Mouse (Mus musculus) monocyte, adult 2 months (primary cell): ENCODE results near the gene Gm17349.

Experiments
- DNase-seq, 2 experiments: peaks; one replicate each; pipeline ENCODE4 v3.0.0; 2022; ENCODE audit warnings: low spot score in 2 of 2, low read depth in 1 of 2

Gene Gm17349

DNA sequence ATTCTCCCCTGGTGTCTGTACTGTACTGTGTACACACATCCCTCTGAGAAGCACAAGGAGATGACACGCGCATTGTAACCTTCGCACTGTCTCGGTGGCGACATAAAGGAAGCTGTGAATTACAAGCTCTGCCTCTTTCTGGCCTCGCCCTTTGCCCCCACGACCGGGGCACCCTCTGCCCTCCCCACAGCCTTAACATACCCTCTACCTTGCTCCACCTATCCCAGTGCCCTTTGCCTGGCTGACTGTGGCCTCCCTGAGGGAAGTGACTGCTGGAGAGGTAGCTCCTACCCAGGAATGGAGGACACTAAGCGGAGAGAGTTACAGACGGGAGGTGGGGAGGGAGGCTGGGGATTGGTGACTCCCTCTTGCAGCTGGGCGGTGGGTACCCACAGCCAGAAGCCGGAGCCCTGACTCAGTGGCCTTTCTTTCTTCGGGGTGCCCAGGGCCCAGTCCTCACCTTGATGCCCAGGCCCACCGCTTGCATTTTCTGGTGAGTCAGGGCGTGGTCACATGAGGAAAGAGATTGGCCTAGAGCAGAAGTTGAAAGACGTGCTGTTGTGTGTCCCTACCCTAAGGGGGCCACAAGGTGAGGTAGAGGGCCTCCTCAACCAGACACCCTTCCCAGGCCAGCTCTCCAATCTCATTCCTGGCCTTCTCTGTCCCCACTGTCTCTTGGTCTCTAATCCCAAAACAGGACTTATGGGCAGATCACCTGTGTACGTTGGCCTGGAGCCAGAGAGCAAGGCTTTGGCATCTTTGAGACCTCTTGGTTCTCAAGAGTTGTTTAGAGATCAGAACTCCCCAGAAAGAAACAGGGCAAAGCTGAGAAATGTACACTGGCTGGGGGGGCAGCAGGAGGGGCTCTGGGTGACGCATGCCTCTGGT is 4.8 kb downstream of the Gm17349 start:
- no peak for DNase-seq

DNA sequence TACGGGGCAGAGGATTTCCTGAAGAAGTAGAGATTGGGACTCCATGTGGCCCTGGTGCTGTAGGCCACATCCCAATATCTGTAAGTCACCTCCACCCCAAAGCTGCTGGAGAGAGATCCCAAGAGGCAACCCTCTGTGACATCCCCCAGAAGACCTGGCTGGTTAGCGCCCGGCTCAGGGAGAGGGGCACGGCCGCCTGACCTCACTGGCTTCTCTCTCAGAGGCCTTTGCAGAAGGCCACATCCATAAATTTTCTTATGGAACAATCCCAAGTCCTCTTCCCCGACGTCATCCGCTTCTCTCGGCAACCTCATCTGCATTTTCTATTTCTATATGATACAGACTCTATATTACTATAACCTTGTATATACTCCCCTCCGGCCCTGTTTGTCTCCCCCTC is 5.6 kb downstream of the Gm17349 start:
- DNase-seq, result no peak

DNA sequence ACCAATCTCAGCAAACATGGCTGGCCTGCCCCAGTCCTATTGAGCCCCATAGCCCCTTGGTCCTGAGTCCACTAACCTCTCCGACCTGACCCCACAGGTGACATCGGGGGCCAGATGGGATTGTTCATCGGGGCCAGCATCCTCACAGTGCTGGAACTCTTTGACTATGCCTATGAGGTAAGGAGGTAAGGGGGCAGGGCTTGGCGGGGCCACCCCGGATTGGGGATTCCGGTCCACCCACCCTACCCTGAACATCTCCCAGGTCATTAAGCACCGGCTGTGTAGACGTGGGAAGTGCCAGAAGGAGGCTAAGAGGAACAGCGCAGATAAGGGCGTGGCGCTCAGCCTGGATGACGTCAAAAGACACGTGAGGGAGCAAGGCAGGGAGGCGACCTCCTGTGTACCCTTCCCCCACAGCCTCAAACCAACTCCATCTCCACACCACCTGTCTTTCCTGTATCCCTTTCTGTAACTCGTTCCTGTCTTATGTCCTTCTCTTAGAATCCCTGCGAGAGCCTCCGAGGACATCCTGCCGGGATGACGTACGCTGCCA is 6.7 kb downstream of the Gm17349 start:
- no peak for DNase-seq

DNA sequence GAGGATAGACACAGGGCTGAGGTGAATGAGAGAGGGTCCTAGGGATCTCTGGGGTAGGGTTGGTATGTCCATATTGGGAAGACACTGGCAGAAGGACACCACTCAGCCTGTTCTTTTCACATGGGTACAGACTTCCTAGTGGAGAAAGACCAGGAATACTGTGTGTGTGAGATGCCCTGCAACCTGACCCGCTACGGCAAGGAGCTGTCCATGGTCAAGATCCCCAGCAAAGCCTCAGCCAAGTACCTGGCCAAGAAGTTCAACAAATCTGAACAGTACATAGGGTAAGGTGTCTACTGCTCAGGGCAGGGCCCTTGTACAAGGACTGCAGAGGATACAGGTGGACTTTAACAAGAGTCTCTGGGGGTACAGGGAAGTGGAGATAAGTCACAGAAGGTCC is 8.0 kb downstream of the Gm17349 start:
- no peak for DNase-seq

DNA sequence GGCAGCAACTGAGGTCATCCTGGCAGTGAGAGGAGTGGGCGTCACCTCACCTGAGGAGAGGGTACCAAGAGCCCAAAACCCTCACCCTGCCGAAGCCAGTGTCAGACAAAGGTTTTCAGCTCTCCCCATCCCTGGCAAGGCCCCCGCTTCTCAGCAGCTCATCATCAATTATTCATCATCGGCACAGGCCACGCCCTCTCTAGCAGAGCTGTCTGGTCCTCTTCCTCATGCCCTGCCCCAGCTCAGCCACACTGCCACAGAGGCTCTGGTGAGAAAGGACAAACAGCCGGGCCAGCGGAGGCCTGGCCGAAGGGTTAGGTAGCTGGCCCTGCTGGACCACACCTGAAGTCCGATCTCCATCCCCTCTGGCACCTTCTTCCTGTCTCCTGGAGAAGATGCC is 13.3 kb downstream of the Gm17349 start:
- no peak for DNase-seq

DNA sequence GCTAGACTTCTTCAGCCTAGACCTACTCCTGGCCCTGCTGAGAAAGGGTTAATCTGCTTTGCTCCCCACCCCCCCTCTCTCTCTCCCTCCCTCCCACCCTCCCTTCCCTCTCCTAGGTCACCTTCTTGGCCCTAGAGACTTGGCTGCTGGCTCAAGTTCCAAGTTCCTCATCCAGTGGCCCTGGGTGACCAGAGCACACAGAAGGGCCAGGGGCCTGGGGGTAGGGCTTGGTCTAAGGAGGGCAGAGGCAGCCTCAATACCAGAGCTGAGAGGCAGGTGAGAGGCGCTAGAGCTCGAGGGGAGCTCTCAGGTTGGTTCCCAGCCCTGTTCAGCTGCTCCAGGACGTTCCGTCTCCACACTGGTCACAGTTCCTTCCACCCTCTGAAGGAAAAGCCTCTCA is 14.4 kb downstream of the Gm17349 start:
- no peak for DNase-seq

DNA sequence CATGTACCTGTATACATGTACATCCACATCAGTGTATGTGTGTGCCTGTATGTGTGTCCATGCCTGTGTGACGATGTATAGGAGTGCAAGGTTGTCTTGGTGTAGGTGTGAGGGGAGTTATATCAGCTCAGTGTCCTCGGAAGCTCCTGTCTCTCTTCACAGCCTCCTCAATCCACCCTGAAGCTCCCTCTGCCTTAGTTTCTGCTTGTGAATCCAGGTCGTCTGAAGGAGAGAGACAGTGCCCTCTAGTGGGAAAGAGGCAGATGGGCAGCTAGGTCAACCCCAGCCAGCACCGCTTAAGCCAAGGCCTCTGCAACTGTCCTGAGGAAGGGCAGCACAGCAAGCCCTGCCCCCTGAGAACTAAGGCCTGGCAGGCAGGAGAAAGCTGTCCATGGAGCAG is 16.6 kb downstream of the Gm17349 start:
- DNase-seq, result no peak

DNA sequence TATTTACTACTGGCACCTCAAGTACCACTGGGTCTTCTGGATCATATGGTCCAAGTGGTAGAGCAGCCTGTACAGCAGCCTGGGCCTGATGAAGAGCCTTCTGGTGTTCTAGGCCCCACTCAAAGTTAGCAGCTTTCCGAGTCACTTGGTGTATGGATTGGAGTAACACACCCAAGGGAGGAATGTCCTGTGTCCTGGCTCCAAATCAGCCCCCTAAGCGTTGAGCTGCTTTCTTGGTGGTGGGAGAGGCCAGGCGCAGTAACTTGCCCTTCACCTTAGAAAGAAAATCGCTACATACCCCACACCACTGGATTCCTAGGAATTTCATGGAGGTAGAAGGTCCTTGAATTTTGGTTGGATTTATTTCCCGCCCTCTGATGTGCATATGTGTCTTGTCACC is 21.1 kb downstream of the Gm17349 start:
- DNase-seq, result no peak

DNA sequence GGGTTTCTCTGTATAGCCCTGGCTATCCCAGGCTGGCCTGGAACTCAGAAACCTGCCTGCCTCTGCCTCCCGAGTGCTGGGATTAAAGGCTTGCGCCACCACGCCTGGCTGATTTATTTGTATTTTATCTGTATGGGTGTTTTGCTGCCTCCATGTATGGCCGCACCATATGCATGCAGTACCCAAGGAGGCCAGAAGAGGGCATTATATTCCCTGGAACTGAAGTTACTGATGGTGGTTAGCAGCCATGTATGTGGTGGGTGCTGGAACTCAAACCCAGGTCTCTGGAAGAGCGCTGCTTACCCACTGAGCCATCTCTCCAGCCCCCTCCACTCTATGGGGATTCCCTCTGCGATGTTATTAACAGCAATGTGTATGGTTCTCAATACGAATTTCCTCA is 22.4 kb downstream of the Gm17349 start:
- DNase-seq, result no peak

DNA sequence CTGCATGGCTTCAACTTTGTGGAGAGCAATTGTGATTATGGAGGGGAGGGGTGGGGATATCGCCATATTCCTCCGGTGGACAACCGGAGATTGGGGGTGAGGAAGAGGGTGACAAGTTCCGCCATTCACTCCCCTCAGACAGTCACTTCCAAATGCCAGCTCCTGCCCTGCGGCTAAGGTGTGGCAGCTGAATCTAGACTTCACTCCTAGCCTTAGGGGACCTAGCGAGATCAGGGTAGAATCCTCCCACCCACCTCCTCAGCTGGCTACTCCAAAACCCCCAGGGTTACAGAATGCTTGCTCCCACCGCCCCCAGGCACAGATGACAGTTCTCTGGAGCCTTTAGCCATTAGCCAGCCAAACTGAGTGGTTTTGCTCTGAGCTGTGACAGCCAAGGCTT is 26.3 kb downstream of the Gm17349 start:
- DNase-seq, result no peak

DNA sequence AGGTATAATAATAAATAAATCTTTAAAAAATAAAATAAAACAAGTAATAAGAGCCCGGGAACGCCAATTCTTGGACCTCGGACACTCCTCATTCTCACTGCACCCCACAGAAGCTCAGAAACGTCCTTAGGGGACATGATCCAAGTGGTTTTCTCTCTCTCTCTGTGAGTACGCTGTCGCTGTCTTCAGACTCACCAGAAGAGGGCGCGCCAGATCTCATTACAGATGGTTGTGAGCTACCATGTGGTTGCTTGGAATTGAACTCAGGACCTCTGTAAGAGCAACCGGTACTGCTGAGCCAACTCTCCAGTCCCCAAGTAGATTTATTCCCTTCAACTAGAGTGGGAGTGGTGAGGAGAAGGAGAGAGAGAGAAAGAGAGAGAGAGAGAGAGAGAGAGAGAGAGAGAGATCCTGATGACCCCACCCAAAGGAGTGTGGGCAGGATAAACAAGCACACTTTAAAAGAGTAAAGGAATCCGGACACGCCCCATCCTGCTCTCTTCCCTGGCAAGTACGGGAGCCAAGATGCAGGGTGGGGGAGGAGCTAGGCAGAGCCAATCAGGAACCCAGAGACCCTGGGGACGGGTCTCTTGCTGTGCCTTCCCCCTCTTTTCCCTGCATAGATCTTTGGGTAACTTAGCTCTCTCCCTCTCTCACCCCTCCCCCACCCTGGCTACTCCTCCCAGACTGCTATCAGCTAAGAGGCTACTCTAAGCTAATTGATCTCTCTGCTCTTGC is 27.1 kb downstream of the Gm17349 start:
- no peak for DNase-seq

DNA sequence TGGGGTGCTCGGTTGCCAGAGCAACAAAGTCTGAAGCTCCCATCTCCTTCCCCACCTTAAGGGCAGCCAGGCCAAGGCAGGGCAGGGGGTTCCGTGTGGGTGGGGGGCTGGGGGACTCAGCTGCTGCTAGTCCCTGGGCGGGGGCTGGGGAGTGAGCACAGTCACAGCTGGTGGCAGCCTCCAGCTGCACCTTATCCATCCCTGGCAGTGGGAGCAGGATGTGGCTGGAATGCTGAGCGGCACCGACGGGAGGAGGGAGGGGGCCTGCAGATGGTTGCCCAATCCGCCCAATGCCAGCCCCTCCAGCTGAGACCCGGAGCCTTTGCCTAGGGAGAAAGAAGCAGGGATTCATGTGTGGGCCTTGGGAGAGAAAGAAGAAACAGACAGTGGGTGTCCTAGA is 28.2 kb downstream of the Gm17349 start:
- DNase-seq, result no peak

DNA sequence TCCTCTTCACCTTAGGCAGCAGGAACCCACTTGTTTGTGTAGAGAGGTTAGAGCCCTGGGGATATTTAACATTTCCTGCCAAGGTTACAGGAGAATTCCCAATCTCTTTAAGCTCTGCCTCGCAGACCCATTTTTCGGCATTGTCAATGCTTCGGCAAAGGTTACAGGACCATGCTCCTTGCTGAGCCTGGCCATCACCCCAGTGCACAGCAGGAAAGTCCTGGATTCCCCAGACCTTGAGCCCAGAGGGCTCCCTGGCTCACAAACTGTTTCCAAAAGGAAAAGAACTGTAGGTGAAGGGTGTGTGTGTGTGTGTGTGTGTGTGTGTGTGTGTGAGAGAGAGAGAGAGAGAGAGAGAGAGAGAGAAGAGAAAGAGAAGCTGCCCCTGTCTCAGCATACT is 30.4 kb downstream of the Gm17349 start:
- no peak for DNase-seq

DNA sequence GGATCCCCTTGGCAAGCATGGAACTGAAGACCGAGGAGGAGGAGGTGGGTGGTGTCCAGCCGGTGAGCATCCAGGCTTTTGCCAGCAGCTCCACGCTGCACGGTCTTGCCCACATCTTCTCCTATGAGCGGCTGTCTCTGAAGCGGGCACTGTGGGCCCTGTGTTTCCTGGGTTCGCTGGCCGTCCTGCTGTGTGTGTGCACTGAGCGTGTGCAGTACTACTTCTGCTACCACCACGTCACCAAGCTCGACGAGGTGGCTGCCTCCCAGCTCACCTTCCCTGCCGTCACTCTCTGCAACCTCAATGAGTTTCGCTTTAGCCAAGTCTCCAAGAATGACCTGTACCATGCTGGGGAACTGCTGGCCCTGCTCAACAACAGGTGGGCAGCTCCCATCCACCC is 33.5 kb downstream of the Gm17349 start:
- DNase-seq, result no peak

DNA sequence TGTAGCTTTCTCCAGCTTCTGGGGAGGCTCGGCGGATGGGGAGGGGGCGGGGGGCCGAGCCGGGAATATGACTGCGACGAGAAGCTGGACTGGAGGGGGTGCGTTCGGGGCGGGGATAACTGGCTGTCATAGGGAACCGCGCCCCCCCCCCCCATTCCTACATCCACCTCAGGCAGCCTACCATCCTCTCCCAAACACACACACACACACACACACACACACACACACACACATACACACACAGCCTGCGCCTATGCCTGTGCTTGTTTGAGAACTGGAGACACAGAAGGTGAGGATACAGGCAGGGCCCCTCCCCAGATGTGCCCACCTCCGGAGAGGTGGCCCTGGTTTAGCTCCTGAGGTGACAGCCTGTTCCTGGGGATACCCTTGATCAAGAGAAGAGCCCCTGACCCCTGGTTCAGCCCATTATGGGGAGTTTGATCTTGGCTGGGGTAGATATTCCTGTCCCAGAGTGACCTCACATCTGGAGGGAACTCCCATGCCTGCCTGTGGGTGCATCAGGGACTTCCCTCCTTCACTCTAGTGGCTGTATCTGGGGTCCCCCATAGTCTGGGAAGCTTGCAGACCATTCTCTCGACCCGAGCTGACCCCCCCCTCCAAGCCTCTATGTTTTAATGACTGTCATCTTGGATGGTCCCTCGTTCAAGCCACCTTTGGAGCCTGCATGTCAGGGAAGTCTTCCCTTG is 34.2 kb downstream of the Gm17349 start:
- no peak for DNase-seq

DNA sequence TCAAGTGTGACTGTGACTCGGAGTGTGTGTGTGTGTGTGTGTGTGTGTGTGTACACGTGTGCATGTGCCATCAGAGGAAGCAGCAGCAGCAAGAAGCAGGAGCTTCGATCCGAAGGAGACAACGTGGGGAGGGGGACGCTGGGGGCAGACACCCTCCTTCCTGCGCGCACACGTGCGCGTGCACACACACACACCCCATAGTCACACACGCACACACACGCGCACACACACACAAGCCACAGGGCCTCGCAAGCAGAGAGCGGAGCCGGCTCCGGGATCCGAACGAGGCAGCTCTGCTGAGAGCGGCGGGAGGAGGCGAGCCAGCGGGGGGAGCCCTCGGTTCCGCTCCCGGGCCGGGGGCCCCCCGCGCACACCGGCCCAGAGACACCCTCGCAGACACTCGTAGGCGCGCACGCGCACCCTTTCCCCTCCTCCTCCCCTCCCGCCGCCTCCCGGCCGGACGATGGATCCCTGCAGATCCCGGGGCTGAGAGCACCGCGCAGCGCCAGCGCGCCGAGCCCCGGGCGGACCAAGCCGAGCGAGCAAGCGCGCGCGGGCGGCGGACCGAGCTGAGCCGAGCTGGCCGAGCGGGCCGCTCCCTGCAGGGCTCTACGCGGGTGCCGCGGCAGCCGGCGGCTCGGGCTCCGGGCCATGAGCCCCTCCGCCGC is 35.0 kb downstream of the Gm17349 start, which contains the start of gene Asic1:
Gene Asic1 (plus strand): TSS at position 215 of the 668 bp plus-strand sequence.
- DNase-seq, result no peak

DNA sequence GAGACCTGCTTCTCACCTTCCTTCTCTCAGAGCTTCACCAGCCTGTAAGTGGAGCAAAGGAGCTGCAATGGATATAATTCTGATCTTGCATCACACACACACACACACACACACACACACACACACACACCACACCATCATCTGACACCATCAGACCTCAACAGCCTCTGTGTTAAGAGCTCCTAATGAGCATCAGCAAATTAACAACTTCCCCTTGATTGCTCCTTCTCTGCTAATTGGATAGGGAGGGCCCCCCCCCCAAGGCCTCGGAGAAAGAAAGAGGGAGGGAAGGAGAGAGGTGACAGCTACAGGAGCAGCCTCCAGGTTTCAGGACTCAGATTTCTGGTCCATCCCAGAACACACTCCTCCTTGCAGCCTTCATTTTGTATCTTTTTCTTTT is 35.9 kb downstream of the Gm17349 start:
- no peak for DNase-seq

DNA sequence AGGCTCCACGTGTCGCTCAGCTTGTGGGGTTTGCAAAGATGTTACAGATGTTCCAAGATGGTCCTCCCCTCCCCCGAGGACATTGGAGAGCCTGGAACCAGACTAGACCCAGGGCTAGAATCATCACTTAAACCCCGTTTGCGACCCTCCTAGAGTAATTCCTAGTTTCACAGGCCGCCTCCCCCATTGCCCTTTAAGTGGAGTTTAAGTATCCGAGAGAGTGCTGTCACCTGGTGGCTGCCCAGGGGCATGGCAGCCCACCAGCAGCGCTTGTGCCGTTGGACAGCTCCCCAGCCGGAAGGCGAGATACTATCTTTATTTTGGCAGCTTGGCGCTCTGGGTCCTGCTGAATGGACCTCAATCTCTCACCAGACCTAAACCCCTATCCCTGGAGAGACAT is 36.4 kb downstream of the Gm17349 start:
- peak in 1 of 2 experiments; percentile 43 for DNase-seq

DNA sequence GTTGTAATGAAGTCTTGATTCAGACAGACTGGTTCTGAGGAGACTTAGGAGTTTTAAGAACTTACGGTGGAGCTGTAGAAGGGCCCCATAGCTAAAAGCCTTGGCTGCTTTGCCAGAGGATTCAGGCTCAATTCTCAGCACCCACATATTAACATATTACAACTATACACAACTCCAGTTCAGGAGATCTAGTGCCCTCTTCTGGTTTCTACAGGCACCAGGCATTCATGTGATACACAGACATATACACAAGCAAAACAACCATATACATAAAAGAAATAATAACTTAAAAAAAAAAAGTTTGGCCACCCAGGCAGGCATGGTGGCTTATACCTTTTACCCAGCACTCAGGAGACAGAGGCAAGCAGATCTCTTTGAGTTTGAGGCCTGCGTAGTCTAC is 37.7 kb downstream of the Gm17349 start:
- no peak for DNase-seq

DNA sequence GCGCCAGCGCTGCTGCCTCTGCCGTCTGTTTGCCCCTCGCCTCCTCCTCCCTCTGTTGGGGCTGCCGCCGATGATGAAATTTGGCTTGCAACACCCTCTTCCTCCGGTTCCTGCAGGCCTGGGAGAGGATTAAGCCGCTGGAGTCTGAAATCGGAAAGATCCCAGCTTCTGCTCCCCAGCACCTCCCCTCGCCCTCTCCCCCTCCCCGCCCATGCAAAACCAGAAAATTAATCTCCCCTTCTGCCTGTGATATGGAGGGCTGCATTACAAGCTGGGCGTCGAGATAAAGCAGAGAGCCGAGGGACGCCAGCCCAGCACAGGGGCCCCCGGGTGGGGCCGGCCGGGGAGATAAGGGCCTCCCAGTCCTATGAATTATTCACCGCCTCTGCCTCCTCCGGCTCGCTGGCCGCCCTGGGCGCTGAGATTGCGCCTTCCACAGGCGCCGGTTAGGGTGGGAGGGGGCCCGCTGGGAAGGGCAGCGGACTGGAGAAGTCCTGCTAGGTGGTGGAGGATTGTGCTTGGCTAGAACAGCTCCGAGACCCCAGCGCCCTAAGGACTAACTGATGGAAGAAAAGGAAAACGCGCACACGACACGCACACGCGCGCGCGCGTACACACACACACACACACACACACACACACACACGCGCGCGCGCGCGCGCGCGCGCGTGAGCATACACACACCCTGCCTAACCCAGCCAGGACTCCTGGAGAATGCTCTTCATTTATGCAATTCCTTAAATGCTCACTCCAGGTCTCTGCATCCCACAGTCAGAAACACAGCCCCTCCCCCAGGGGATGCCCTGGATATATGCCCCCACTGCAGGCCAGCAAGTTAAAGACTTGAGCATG is 40.5 kb downstream of the Gm17349 start:
- peak; percentile 59 to 64 for DNase-seq
